Mouse (Mus musculus) thymus, postnatal 14 days (tissue): ENCODE data around the gene Gabrr3.

Experiments
- DNase-seq: peaks from one replicate; pipeline ENCODE4 v3.0.0; 2021

Gene Gabrr3

DNA sequence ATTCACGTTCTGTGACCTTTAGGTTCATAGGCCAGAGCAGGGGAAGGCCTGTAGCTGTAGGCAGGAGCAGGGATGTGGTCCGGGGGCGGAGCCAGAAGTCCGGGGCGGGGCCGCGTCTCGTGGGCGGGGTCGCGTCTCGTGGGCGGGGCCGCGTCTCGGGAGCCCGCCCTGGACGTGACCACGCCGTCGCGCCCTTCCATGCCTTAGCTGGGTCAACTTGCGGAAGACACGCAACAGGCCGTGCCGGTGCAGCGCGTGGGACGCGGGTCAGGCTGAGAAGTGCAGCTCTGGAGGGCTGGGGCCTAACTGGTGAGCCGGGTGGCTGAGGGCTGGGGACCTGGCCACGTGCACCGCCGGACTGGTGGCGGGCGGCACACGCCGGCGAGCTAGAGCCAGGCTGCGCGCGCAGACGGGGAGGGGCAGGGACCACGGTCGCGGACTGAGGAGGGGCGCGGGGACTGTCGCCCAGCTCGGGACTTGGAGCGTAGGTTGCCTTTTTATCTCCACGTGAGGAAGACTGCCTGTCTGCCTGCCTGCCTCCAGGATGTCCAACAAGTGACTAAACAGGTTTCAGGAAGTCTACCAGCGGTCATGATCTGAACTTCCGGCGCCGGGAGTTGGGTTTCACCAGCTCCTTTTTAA, 64.6 kb downstream of the Gabrr3 start, which contains the start of gene Riox2:
TSS of gene Riox2 (plus strand) at position 139 of the 642 bp plus-strand sequence.
- peak; percentile 89 for DNase-seq

DNA sequence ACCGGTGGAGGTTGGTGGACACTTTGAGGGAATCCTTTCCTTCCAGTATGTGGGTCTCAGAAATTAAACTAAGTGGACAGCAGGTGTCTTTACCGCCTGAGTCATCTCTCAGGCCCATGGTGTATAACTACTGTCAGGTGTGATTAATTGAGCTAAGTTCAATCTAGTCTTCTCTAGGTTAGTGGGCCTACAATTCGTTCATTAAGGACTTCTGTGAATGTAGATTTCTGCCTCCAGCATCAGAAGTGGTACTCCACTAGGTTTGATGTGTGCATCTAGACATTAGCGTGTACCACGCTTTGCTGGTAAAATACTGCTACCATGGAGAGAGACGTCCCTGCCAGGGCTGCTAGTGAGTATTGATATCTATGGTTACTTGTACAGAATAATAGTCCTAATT, 65.4 kb downstream of the Gabrr3 start:
- no peak for DNase-seq

DNA sequence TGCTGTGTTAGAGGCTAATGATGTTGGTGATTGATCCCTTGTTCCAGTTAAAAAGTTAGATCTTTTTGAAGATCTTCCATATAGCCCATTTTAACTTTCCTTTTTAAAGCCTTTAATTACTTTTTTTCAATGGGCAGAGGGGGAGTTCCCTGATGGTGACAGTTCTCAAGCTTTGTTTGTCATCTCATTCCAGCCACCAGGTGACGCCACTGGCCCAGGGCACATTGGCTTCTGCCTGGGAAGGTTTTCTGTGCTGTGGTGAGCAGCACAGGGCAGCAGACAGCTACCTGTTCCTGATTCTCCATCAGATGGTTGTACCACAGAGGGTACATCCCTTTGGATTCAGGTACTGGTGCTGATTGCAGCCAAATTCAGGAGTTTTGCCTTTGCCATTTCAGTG, 67.7 kb downstream of the Gabrr3 start:
- peak; percentile 58 for DNase-seq

GRCm38 (mm10) chr16:59477955-59478354, 70.8 kb downstream of the Gabrr3 start:
- no peak for DNase-seq

DNA sequence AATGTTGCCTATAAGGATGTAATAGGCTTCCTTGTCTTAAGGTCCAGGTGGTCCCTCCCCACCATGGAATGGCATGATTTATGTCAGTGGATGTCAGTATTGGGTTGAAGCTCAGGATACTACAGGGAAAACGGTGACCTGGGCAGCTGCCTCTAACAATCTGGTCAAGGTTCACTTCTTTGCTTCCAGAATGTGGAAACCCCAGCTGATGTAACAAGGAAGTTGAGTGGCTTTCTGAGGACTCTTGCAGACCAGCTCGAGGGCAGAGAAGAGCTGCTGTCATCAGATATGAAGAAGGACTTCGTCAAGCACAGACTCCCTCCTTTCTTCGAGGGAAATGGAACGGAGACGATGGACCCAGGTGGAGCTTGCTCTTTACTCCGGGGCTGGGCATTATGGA, 80.1 kb downstream of the Gabrr3 start:
- no peak for DNase-seq

- no peak for DNase-seq
Observed at GRCm38 (mm10) chr16:59487975-59488548, 80.9 kb downstream of the Gabrr3 start.

- no peak for DNase-seq
Observed at GRCm38 (mm10) chr16:59493199-59493598, 86.1 kb downstream of the Gabrr3 start.

DNA sequence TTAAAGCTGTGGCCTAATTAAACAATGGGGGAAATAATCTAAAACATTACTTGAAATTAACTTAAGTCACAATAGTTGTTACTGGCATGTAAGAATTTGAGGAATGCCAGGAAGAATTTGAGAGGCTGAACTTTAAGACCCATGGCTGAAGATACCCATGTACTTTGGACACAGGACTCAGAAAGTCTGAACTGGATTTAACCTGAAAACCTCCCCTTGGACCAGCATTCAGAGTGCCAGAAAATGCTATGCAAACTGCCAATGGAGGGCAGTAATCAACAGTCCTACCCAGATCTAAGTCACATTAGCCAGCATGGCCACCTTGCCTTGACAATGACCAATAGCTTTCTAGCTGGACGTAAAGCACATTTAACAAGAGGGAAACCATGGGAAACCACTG, 90.8 kb downstream of the Gabrr3 start:
- DNase-seq = no peak

GRCm38 (mm10) chr16:59499180-59499579, 92.0 kb downstream of the Gabrr3 start:
- no peak for DNase-seq

DNA sequence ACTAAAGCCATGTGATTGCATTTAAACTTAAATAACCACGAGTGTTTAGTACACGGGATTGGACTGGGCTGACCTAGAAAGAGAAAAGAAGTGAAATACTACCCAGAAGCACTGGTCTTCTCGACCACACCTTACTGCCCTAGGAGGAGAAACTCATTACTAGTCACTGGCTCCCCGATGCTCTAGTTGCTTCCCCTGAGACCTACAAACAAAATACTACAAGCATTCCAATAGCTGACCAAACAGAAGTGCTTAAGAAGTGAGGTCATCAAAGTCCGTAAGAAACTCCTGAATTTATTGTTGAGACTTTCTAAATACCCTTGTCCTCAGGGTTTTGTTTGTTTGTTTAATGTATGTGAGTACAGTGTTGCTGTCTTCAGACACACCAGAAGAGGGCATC, 102.7 kb downstream of the Gabrr3 start:
- DNase-seq = no peak
